Mouse (Mus musculus) CD4-positive, CD25-positive, alpha-beta regulatory T cell, adult 4 months (primary cell): Measurements from ENCODE around the gene Actr2. TPM values are rescaled to one million over a fixed set of nuclear protein-coding genes. Genes with fewer than 3 reads are reported as not detected.

Experiments
- polyA plus RNA-seq, 2 experiments: library from polyadenylated mRNA; unstranded; fragments of 100-300 nt; shearing (Covaris generic); gene quantifications; one replicate each; pipeline ENCODE4 v1.2.1; 2017

The Actr2 gene
- polyA plus RNA-seq, 2 experiments from 2014 or later = 437 to 601 TPM

Other genes starting within 250 kb of the Actr2 start
- 1 to 10 TPM; 2.8 to 4.4 TPM for gene Spred2, start 188.5 kb downstream of the Actr2 start, polyA plus RNA-seq
- gene Rab1a, start 88.5 kb upstream of the Actr2 start, polyA plus RNA-seq = 100 to 1,000 TPM in 1 of 2 experiments, 10 to 100 TPM in 1; 70.6 to 103 TPM
- 10 to 100 TPM; 12.3 to 16.2 TPM for gene Cep68, start 136.5 kb upstream of the Actr2 start, polyA plus RNA-seq
- gene Slc1a4, start 219.8 kb upstream of the Actr2 start, polyA plus RNA-seq = under 1 TPM; 0.13 to 0.70 TPM